Mouse (Mus musculus): ENCODE results near the gene Frat1. TPM values are rescaled to one million over a fixed set of nuclear protein-coding genes. Genes with fewer than 3 reads are reported as not detected.

Gene Frat1
- total RNA-seq, 2 experiments from 2014 or later, result 5.3 to 7.3 TPM

DNA sequence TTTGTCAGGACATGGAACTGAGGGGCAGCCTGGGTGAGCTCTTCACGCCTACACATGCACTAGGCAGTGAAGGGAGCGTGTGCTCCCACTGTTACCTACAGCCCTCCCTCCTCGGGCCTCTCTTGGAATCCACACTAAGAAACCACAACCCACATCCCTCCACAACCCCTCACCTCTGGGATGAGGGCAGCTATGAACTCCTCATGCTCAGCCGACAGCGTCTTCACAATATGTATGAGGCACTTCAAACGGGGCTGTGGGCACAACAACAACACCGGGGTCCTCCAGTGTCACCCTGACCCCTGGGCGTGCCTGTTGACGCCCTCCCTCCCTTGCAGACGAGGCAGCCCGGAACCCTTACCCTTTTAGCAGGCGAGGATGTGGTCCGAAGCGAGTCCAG is 44.6 kb downstream of the Frat1 start:
- intact Hi-C loops (cut with DNase I), result no loop called here
- no peak for DNase-seq

DNA sequence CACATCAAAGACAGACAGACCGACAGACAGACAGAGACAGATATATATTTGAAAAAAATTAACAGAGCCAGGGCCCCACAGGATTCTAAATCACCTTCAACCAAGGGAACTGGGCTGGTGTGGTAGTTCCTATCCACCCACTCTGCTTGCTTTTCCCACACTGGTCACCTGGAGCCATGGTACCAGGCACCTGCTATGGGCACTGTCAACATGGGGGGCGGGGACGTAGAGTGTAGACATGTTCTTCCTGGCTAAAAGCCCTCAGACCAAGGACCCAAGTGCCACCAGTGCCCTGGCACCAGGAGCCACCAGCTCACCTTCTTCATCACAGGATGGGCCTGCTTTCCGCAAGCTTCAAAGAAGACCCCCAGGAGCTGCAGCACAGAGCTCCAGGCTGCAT is 52.1 kb downstream of the Frat1 start:
- DNase-seq, result no peak
- intact Hi-C loops (cut with DNase I), result no loop called here

Other genes starting within 250 kb of the Frat1 start
- 1 to 10 TPM; 5.9 to 6.5 TPM for gene Gm340, start 247.6 kb upstream of the Frat1 start, total RNA-seq (2021)
- under 1 TPM; 0.33 to 0.35 TPM for gene Slit1, start 86.3 kb upstream of the Frat1 start, total RNA-seq (2021)
- 1 to 10 TPM; 6.4 to 6.6 TPM for gene Arhgap19, start 27.9 kb upstream of the Frat1 start, total RNA-seq (2021)
- 10 to 100 TPM; 13.9 to 18.5 TPM for gene Frat2, start 18.2 kb downstream of the Frat1 start, total RNA-seq (2021)
- gene Rrp12, start 66.2 kb downstream of the Frat1 start, total RNA-seq (2021), result 10 to 100 TPM; 30.0 to 31.6 TPM
- 10 to 100 TPM; 14.4 to 18.7 TPM for gene Pgam1, start 82.0 kb downstream of the Frat1 start, total RNA-seq (2021)
- gene Exosc1, start 103.5 kb downstream of the Frat1 start, total RNA-seq (2021), result 10 to 100 TPM; 13.2 to 15.3 TPM
- gene Zdhhc16, start 103.5 kb downstream of the Frat1 start, total RNA-seq (2021), result 10 to 100 TPM; 20.7 to 21.3 TPM
- 1 to 10 TPM; 6.6 to 7.7 TPM for gene Mms19, start 151.2 kb downstream of the Frat1 start, total RNA-seq (2021)
- 10 to 100 TPM; 11.7 to 13.4 TPM for gene Ubtd1, start 151.8 kb downstream of the Frat1 start, total RNA-seq (2021)
- 100 to 1,000 TPM; 121 to 331 TPM for gene Ankrd2, start 206.0 kb downstream of the Frat1 start, total RNA-seq (2021)
- gene Hoga1, start 215.6 kb downstream of the Frat1 start, total RNA-seq (2021), result 1 to 10 TPM; 2.9 to 3.7 TPM
- under 1 TPM; 0.30 to 0.38 TPM for gene 4933411K16Rik, start 222.3 kb downstream of the Frat1 start, total RNA-seq (2021)

All from gastrocnemius, postnatal 36 days (tissue).